Comparison of ENCODE assay signal across 24 mouse cellular contexts in genomic region chr15:78195096-78195880, GRCm38 (mm10). TPM values are rescaled to one million over a fixed set of nuclear protein-coding genes. Genes with fewer than 3 reads are reported as not detected.
DNase-seq lines count a peak whose midpoint lies in the region; ATAC-seq lines count a peak whose summit lies in the region.
"Had no signal": no experiment of that assay in that cellular context is flagged by ENCODE, and none has a peak within 500 bp of the region (broad histone marks: within the 10 kb centered on the region; RNA-seq: fewer than 3 reads in every experiment).

No protein-coding gene starts in this region.

- intact Hi-C loops in heart, postnatal 10 days (cut with DNase I) = no loop called here
- intact Hi-C loops in heart, postnatal 25 days (cut with DNase I) = no loop called here

- H3K4me2 ChIP-seq in hindbrain, embryonic 11.5 days (replicated peaks; ENCODE audit: low read depth, low read length) = no peak overlapping the region
- H3K4me2 ChIP-seq: forebrain, embryonic 13.5 days; heart, embryonic 13.5 days; limb, embryonic 15.5 days; lung, embryonic 15.5 days; neural tube, embryonic 12.5 days had no signal

- no peaks in the 10 kb centered on the region for H3K4me1 ChIP-seq in hindbrain, embryonic 11.5 days (replicated peaks; ENCODE audit: control insufficient read depth, insufficient read depth, low read length)
- H3K4me1 ChIP-seq: forebrain, embryonic 13.5 days; limb, embryonic 15.5 days; lung, embryonic 15.5 days; neural tube, embryonic 12.5 days had no signal

- H3K36me3 ChIP-seq in hindbrain, embryonic 11.5 days (ENCODE audit: control insufficient read depth, insufficient read depth, low read length) = no peaks in the 10 kb centered on the region
- H3K36me3 ChIP-seq: heart, embryonic 13.5 days; hindbrain, embryonic 10.5 days; limb, embryonic 15.5 days; lung, embryonic 15.5 days; neural tube, embryonic 12.5 days had no signal

- H3K27ac ChIP-seq in hindbrain, embryonic 11.5 days (ENCODE audit: low read depth, low read length) = no peak overlapping the region
- H3K27ac ChIP-seq: forebrain, embryonic 13.5 days; heart, embryonic 13.5 days; hindbrain, embryonic 10.5 days; limb, embryonic 15.5 days; liver, embryonic 14.5 days; lung, embryonic 15.5 days; neural tube, embryonic 12.5 days had no signal

- no peak for DNase-seq in frontal cortex, postnatal 25 days (ENCODE audit: low spot score in 2 of 2)
- DNase-seq in heart, adult 8-10 months (ENCODE audit: low spot score) = peak; percentile 17
- DNase-seq in heart, postnatal 10 days = no peak
- peak; percentile 65 for DNase-seq in gastrocnemius, postnatal 25 days
- peak; percentile 10 for DNase-seq in heart, postnatal 25 days (ENCODE audit: low spot score)
- no peak for DNase-seq in hindbrain, embryonic 11.5 days (ENCODE audit: low spot score)
- DNase-seq: adrenal gland, postnatal 25 days; kidney, adult 18-20 months; left cerebral cortex, postnatal 4 days; lung, postnatal 36 days; midbrain, embryonic 14.5 days had no signal

- no peak overlapping the region for H3K4me3 ChIP-seq in hindbrain, embryonic 11.5 days (ENCODE audit: low read depth, low read length)
- H3K4me3 ChIP-seq: forebrain, embryonic 13.5 days; heart, embryonic 13.5 days; hindbrain, embryonic 10.5 days; limb, embryonic 15.5 days; lung, embryonic 15.5 days; megakaryocyte, embryonic 14.5 days; neural tube, embryonic 12.5 days had no signal

- 78% methylated on average over 28 of the region's 28 CpGs for WGBS in hindbrain, embryonic 11.5 days

- no peaks in the 10 kb centered on the region for H3K9me3 ChIP-seq in hindbrain, embryonic 11.5 days (ENCODE audit: control insufficient read depth, low read length)
- H3K9me3 ChIP-seq: forebrain, embryonic 13.5 days; heart, embryonic 13.5 days; hindbrain, embryonic 10.5 days; limb, embryonic 15.5 days; lung, embryonic 15.5 days; megakaryocyte, embryonic 14.5 days; neural tube, embryonic 12.5 days had no signal

- ATAC-seq in frontal cortex, adult (ENCODE audit: low TSS enrichment) = peak; percentile 72
- ATAC-seq in inflammation-experienced regulatory T-cells, adult 6 months = no peak
- ATAC-seq in hindbrain, embryonic 11.5 days (ENCODE audit: low FRiP score) = no peak
- ATAC-seq: forebrain, embryonic 13.5 days had no signal

- H3K9ac ChIP-seq in hindbrain, embryonic 11.5 days (ENCODE audit: low read depth, low read length) = no peak overlapping the region
- H3K9ac ChIP-seq: forebrain, embryonic 13.5 days; heart, embryonic 13.5 days; limb, embryonic 15.5 days; liver, embryonic 14.5 days; lung, embryonic 15.5 days; neural tube, embryonic 12.5 days had no signal

- H3K27me3 ChIP-seq in hindbrain, embryonic 11.5 days (ENCODE audit: control insufficient read depth, insufficient read depth, low read length) = no peaks in the 10 kb centered on the region
- H3K27me3 ChIP-seq: forebrain, embryonic 13.5 days; limb, embryonic 15.5 days; lung, embryonic 15.5 days had no signal

RNA-seq across cellular contexts. Expression of gene Pvalb, which starts 10.9 kb away (rescaled TPM):
- 1 to 10 TPM; 3.6 to 5.9 (median 4.5) TPM for total RNA-seq in heart, adult 8-10 months (2022)
- total RNA-seq in heart, postnatal 10 days (2021) = not detected
- over 10,000 TPM; 18,412 to 20,409 TPM for total RNA-seq in gastrocnemius, postnatal 25 days (2021)
- total RNA-seq in heart, postnatal 25 days (2021) = under 1 TPM; 0.64 to 0.91 TPM
- not detected for polyA plus RNA-seq in inflammation-experienced regulatory T-cells, adult 6 months (2017; shearing (Covaris generic))
- 1.2 and 1.7 TPM in 2 replicates for polyA plus RNA-seq in hindbrain, embryonic 11.5 days (2014; fragmentation: Nextera tagmentation; extraction: Ambion mirVana)
- total RNA-seq: adrenal gland, postnatal 25 days; ES-E14 had no signal
- polyA plus RNA-seq: forebrain, embryonic 13.5 days; liver, embryonic 14.5 days; stomach, embryonic 14.5 days; urinary bladder, adult 2 months had no signal

RNA-seq across cellular contexts. Expression of gene Ift27, which starts 21.4 kb away (rescaled TPM):
- 10 to 100 TPM; 10.5 to 14.1 (median 10.9) TPM for total RNA-seq in heart, adult 8-10 months (2022)
- 10 to 100 TPM; 14.2 to 20.7 TPM for total RNA-seq in heart, postnatal 10 days (2021)
- 10 to 100 TPM; 20.2 to 22.5 TPM for total RNA-seq in gastrocnemius, postnatal 25 days (2021)
- 10 to 100 TPM; 10.2 to 11.2 TPM for total RNA-seq in heart, postnatal 25 days (2021)
- 10 to 100 TPM; 60.2 to 65.9 (median 62.0) TPM for polyA plus RNA-seq in inflammation-experienced regulatory T-cells, adult 6 months (2017; shearing (Covaris generic))
- 128 and 135 TPM in 2 replicates for polyA plus RNA-seq in hindbrain, embryonic 11.5 days (2014; fragmentation: Nextera tagmentation; extraction: Ambion mirVana)

RNA-seq across cellular contexts. Expression of gene Ncf4, which starts 49.3 kb away (rescaled TPM):
- 1 to 10 TPM; 1.2 to 4.5 (median 1.6) TPM for total RNA-seq in heart, adult 8-10 months (2022)
- total RNA-seq in heart, postnatal 10 days (2021) = 1 to 10 TPM; 2.0 to 2.6 TPM
- total RNA-seq in gastrocnemius, postnatal 25 days (2021) = 1 to 10 TPM; 1.2 to 1.4 TPM
- total RNA-seq in heart, postnatal 25 days (2021) = 1 to 10 TPM; 2.2 to 2.7 TPM
- 100 to 1,000 TPM; 145 to 184 (median 174) TPM for polyA plus RNA-seq in inflammation-experienced regulatory T-cells, adult 6 months (2017; shearing (Covaris generic))
- polyA plus RNA-seq in hindbrain, embryonic 11.5 days (2014; fragmentation: Nextera tagmentation; extraction: Ambion mirVana) = 6.9 and 7.9 TPM in 2 replicates

Comparison
In these comparisons a context has a peak if more than half of its experiments do, and no peak if none do; other contexts are left out.
1. DNase-seq: peak in heart, adult 8-10 months (single experiment), gastrocnemius, postnatal 25 days (single experiment) and heart, postnatal 25 days (single experiment); none in frontal cortex, postnatal 25 days (0 of 2), heart, postnatal 10 days (0 of 2) and hindbrain, embryonic 11.5 days (single experiment).
2. RNA of gene Pvalb, which starts 10.9 kb away (total RNA-seq): 18,412 to 20,409 TPM in gastrocnemius, postnatal 25 days; 3.6 to 5.9 TPM in heart, adult 8-10 months, 0.64 to 0.91 TPM in heart, postnatal 25 days and not detected in heart, postnatal 10 days; every median in the first group is over 1,000 times any median in the second.